Mouse (Mus musculus) adrenal gland, adult 18-20 months (tissue): ENCODE data around the gene Il27ra. TPM values are rescaled to one million over a fixed set of nuclear protein-coding genes. Genes with fewer than 3 reads are reported as not detected.
A peak's percentile ranks its signal among the peaks of the same experiment; 100 is the strongest.
"Not testable (repeated sequence)": the region's sequence is repeated elsewhere in the genome, so short reads cannot be mapped to it uniquely, and the experiment has no call there.

Source experiments
- DNase-seq, 2 experiments: peaks; one replicate each; pipeline ENCODE4 v3.0.0; 2021 to 2022; ENCODE audit warnings: low spot score in 2 of 2
- microRNA-seq, 2 experiments: library from miRNA; unstranded; fragments of <30 nt; microRNA quantifications; one replicate each; pipeline ENCODE4 v1.2.0; 2021; ENCODE audit warnings: borderline number of aligned reads in 2 of 2
- total RNA-seq, 2 experiments: library from RNA; stranded (reverse); gene quantifications; 1 replicate in 1 of 2; 2 replicates in 1 of 2; pipeline ENCODE4 v1.2.3; 2021

The Il27ra gene
- total RNA-seq, 2 experiments from 2014 or later: 1.7 to 1.9 TPM

- peak; percentile 56 to 61 for DNase-seq
Observed at GRCm38 (mm10) chr8:83998231-83999056, 43.9 kb downstream of the Il27ra start.

GRCm38 (mm10) chr8:83997511-83998141 is 44.8 kb downstream of the Il27ra start, which contains the start of gene Samd1:
Gene Samd1, plus strand, starts transcription at chr8:83997672.
- DNase-seq: peak; percentile 47 to 64

GRCm38 (mm10) chr8:83996567-83997505 is 45.6 kb downstream of the Il27ra start:
- DNase-seq: peak; percentile 89 to 91

- DNase-seq: no peak
Observed at GRCm38 (mm10) chr8:83995973-83996372, 46.4 kb downstream of the Il27ra start.

GRCm38 (mm10) chr8:83994030-83994429 is 48.4 kb downstream of the Il27ra start:
- DNase-seq: no peak

- DNase-seq: no peak
Observed at GRCm38 (mm10) chr8:83992488-83992887, 49.9 kb downstream of the Il27ra start.

GRCm38 (mm10) chr8:83990170-83990569 is 52.2 kb downstream of the Il27ra start:
- no peak for DNase-seq

- no peak for DNase-seq
Observed at GRCm38 (mm10) chr8:83989243-83989642, 53.1 kb downstream of the Il27ra start.

- not testable (repeated sequence) for DNase-seq
Observed at GRCm38 (mm10) chr8:83983222-83983621, 59.2 kb downstream of the Il27ra start.

GRCm38 (mm10) chr8:83982449-83982848 is 59.9 kb downstream of the Il27ra start:
- no peak for DNase-seq

- DNase-seq: no peak
Observed at GRCm38 (mm10) chr8:83981533-83981932, 60.9 kb downstream of the Il27ra start.

GRCm38 (mm10) chr8:83980845-83981244 is 61.5 kb downstream of the Il27ra start:
- no peak for DNase-seq

Small RNA genes within 50 kb of the gene (microRNA-seq; reads per million reads assigned to microRNA genes)
- gene Mir1199 (0.95 to 1.2 reads per million in 2 experiments), gene Mir709 (0 reads per million in 2 experiments), gene Mir8111 (4.3 to 13.5 reads per million in 2 experiments)

Other genes starting within 250 kb of the Il27ra start
- 10 to 100 TPM; 39.6 to 76.0 TPM for gene Adgrl1, start 142.5 kb downstream of the Il27ra start, total RNA-seq
- gene Gm10644, start 87.4 kb downstream of the Il27ra start, total RNA-seq: 1 to 10 TPM; 1.2 to 1.7 TPM
- gene Asf1b, start 87.1 kb downstream of the Il27ra start, total RNA-seq: 1 to 10 TPM; 1.7 to 2.8 TPM
- 100 to 1,000 TPM; 279 to 302 TPM for gene Prkaca, start 69.6 kb downstream of the Il27ra start, total RNA-seq
- gene Samd1, start 44.9 kb downstream of the Il27ra start, total RNA-seq: 10 to 100 TPM; 28.2 to 30.3 TPM
- under 1 TPM; 0.54 to 0.96 TPM for gene 1700067K01Rik, start 41.1 kb downstream of the Il27ra start, total RNA-seq
- not detected for gene 2210011C24Rik, start 30.4 kb downstream of the Il27ra start, total RNA-seq
- gene Palm3, start 21.1 kb downstream of the Il27ra start, total RNA-seq: under 1 TPM; 0.33 to 0.38 TPM
- gene Rln3, start 2.4 kb upstream of the Il27ra start, total RNA-seq: not detected
- 1 to 10 TPM; 2.5 to 2.6 TPM for gene Gm10643, start 22.5 kb upstream of the Il27ra start, total RNA-seq
- gene Rfx1, start 24.2 kb upstream of the Il27ra start, total RNA-seq: 10 to 100 TPM; 17.1 to 20.3 TPM
- gene Dcaf15, start 62.2 kb upstream of the Il27ra start, total RNA-seq: 10 to 100 TPM; 13.2 to 16.1 TPM
- under 1 TPM; 0.33 to 0.35 TPM for gene Podnl1, start 83.4 kb upstream of the Il27ra start, total RNA-seq
- 10 to 100 TPM; 26.5 to 30.5 TPM for gene Cc2d1a, start 105.3 kb upstream of the Il27ra start, total RNA-seq
- gene 4930432K21Rik, start 105.4 kb upstream of the Il27ra start, total RNA-seq: under 1 TPM in 1 of 2 experiments, not detected in 1; 0.38 TPM
- gene Nanos3, start 142.6 kb upstream of the Il27ra start, total RNA-seq: under 1 TPM in 1 of 2 experiments, not detected in 1; 0.61 TPM
- gene Zswim4, start 194.5 kb upstream of the Il27ra start, total RNA-seq: 10 to 100 TPM; 36.4 to 56.0 TPM
- 100 to 1,000 TPM; 292 to 304 TPM for gene D8Ertd738e, start 207.1 kb upstream of the Il27ra start, total RNA-seq
- gene Mri1, start 214.7 kb upstream of the Il27ra start, total RNA-seq: 10 to 100 TPM; 26.2 to 33.4 TPM
- gene Ccdc130, start 227.8 kb upstream of the Il27ra start, total RNA-seq: 10 to 100 TPM; 18.7 to 19.4 TPM